Mouse (Mus musculus): ENCODE data around the gene Daam2. TPM values are rescaled to one million over a fixed set of nuclear protein-coding genes. Genes with fewer than 3 reads are reported as not detected.

Gene Daam2
- polyA plus RNA-seq, 1 experiment from 2014 or later, result 5.3 TPM

DNA sequence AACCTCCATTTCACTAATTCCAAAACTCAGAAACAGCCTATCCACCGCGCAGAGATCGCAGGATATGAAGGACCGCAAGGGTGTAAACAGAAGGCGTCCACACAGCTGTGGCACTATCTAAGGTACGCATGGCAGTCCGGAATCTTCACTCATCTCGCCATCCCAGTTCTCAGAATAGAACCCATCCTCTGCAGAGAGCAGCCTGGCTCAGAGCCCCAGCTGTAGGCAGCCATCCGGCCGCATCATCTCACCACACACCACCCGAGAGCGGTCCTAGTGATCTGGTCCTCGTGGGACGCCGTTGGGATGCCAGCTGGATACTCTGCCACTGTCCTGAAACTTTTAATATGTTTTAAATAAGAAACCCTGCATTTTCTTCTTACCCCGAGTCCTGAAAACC is 54.7 kb downstream of the Daam2 start:
- H3K9ac ChIP-seq, result no peak overlapping the region
- H3K4me2 ChIP-seq (replicated peaks), result no peak overlapping the region
- H3K9me3 ChIP-seq (replicated peaks), result no peaks in the 10 kb centered on the region; the same call in 1 of the 2 replicates
- no peak overlapping the region for H3K27ac ChIP-seq
- H3K4me3 ChIP-seq, result no peak overlapping the region
- peaks cover 3% of the 10 kb centered on the region; the same call in 1 of the 2 replicates for H3K4me1 ChIP-seq
- H3K27me3 ChIP-seq, result no peaks in the 10 kb centered on the region
- no peak for ATAC-seq (ENCODE audit: low FRiP score)
- no peaks in the 10 kb centered on the region for H3K36me3 ChIP-seq
- WGBS, result 93% methylated on average over 16 of the region's 16 CpGs

DNA sequence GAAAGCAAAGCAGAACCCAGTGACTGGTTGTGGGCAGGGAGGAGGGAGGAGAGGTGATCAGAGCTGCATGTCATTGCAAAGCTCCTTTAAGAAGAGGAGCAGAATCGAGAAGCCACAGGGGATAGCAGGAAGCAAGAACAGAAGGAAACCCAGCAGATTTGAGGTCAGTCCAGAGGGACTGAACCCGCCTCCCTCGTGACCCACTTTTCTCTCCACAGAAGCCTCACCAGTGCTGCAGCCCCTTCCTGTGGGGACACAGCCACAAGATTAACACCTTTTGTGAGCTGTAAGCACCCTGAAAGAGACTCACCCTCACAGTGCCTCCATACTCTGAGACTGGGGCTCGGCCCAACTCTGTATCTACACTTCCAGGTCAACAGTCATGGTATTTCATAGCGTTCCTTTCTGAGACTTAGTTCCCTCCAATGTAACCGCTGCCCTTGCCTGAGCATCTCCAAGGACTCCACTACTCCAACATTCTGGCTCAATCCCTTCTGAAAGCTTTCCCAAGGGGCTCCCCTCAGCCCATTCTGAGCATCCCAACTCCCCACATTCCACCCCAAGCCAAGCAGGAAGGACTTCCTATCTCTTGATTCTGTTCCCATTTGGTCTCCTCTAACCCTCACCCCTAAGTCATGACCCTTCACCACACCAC is 60.8 kb downstream of the Daam2 start:
- Histone ChIP-seq H3K27ac (no peak overlapping the region), H3K27me3 (no peaks in the 10 kb centered on the region), H3K36me3 (no peaks in the 10 kb centered on the region), H3K9ac (no peak overlapping the region), H3K9me3 (replicated peaks) (no peaks in the 10 kb centered on the region), H3K4me3 (no peak overlapping the region), H3K4me2 (replicated peaks) (no peak overlapping the region), H3K4me1 (no peaks in the 10 kb centered on the region)
- 79% methylated on average over 6 of the region's 6 CpGs for WGBS
- ATAC-seq (ENCODE audit: low FRiP score), result no peak

DNA sequence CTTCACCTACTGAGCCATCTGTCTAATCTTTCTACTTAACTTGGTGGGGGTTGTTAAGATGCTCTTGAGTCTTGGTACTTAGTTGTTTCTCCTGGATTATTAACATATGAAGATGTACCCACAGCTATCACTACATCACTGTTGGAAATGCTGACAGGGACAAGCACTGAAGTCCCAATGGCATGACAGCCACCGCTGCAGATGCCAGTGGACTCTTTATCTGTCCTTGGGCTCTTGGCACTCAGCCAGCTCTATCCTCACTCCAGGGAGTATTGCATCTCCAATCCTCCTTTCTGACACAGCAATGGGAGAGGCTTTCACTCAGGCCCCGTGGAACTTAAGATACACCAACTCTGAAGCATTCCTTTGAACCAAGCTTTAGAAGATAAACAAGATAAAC is 63.9 kb downstream of the Daam2 start:
- 78% methylated on average over 2 of the region's 2 CpGs for WGBS
- no peak for ATAC-seq (ENCODE audit: low FRiP score)
- H3K9me3 ChIP-seq (replicated peaks), result no peaks in the 10 kb centered on the region
- H3K27ac ChIP-seq, result no peak overlapping the region
- no peaks in the 10 kb centered on the region for H3K27me3 ChIP-seq
- no peaks in the 10 kb centered on the region for H3K36me3 ChIP-seq
- no peak overlapping the region for H3K9ac ChIP-seq
- H3K4me1 ChIP-seq, result no peaks in the 10 kb centered on the region
- H3K4me2 ChIP-seq (replicated peaks), result no peak overlapping the region
- no peak overlapping the region for H3K4me3 ChIP-seq

DNA sequence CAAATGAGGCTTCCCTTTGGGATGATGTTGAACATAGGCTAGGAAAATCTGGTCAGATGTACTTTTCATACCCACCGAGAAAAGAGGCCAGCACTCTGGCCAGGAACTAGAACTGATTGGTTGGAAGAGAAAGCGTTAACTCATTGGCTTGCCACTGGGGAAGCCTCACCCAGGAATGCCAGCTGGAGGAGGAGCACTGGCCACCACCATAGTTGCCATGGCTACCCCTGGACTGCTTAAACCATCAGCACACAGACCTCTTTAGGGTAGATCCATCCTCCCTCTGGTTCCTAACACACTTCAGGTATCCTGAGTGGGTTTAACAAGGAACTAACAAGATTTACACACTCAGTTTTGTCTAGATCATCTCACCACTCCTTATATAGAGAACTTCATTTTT is 64.5 kb downstream of the Daam2 start:
- Histone ChIP-seq H3K4me3 (no peak overlapping the region), H3K27me3 (no peaks in the 10 kb centered on the region), H3K4me2 (replicated peaks) (no peak overlapping the region), H3K9me3 (replicated peaks) (no peaks in the 10 kb centered on the region), H3K4me1 (no peaks in the 10 kb centered on the region), H3K9ac (no peak overlapping the region), H3K36me3 (no peaks in the 10 kb centered on the region), H3K27ac (no peak overlapping the region)
- no peak for ATAC-seq (ENCODE audit: low FRiP score)
- WGBS, result 86% methylated on average over 2 of the region's 2 CpGs

DNA sequence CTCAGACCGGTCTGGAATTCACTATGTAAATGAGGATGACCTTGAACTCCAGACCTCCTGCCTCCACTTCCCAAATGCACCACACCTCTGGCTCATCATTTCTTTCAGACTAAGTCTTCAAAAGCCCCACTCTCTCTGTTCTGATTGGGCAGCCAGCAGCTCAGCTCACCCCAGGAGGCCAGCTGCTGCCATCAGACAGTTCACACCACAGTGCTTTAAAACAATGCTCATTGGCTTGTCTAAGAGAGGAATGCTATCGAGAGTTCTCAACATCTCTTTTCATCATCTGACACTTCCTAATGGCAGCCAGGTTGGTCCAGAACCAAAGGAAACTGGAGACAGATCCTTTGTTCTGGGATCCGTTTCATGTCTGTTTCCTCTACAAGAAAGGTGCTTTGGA is 66.0 kb downstream of the Daam2 start:
- Histone ChIP-seq H3K9me3 (replicated peaks) (no peaks in the 10 kb centered on the region), H3K27ac (no peak overlapping the region), H3K4me3 (no peak overlapping the region), H3K9ac (no peak overlapping the region), H3K4me1 (no peaks in the 10 kb centered on the region), H3K27me3 (no peaks in the 10 kb centered on the region), H3K36me3 (no peaks in the 10 kb centered on the region), H3K4me2 (replicated peaks) (no peak overlapping the region)
- no peak for ATAC-seq (ENCODE audit: low FRiP score)
- whole genome bisulfite sequencing, result 57% methylated on average over 3 of the region's 3 CpGs

DNA sequence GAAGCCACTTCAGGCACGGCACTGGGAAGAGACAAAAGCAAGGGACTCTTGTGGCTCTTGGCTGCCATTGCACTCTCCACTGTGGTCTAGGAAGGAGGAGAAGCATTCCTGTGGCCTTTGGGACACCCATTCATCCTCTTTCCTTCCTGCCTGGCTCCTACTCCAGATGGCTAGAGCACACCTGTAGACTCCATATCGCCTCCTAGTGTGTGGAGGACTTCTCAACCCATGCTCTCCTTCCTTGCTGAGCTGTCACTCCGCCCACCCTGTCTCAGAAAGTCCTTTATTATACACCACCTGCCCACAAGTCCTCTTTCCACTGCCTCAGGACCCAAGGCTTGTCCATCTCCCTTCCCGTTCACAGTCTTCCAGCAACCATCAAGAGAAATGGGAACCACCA is 70.9 kb downstream of the Daam2 start:
- WGBS, result 95% methylated on average over 4 of the region's 4 CpGs

DNA sequence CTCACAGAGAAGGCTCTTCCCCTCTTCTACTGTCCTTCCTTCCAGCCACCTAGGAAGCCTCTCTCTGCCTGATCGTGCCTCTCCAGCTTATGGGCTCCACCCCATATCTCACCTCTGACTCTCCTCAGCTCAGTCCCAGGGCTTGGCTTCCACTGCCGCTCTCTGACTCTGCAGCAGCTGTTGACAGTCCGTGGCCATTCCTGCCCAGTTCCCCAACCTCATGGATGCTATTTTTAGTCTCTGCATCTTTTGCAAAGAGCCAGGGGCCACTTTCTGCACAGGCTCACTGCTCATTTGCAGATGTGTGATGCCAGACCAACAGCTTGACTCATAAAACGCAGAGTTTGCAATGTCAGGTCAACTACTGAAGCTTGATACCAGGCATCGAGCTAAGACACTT is 75.0 kb downstream of the Daam2 start:
- no peak overlapping the region for H3K4me3 ChIP-seq
- H3K36me3 ChIP-seq, result 0 out of 2 replicates have a peak, but pooled peaks cover 3% of the 10 kb centered on the region
- H3K9me3 ChIP-seq (replicated peaks), result no peaks in the 10 kb centered on the region
- no peak for ATAC-seq (ENCODE audit: low FRiP score)
- no peak overlapping the region for H3K4me2 ChIP-seq (replicated peaks)
- H3K27ac ChIP-seq, result no peak overlapping the region
- no peaks in the 10 kb centered on the region for H3K4me1 ChIP-seq
- WGBS, result 79% methylated on average over 5 of the region's 5 CpGs
- no peaks in the 10 kb centered on the region for H3K27me3 ChIP-seq
- H3K9ac ChIP-seq, result no peak overlapping the region

More for the DNA sequence above, 70.9 kb downstream of the Daam2 start:
- Histone ChIP-seq H3K9ac (no peak overlapping the region), H3K4me1 (no peaks in the 10 kb centered on the region), H3K9me3 (replicated peaks) (no peaks in the 10 kb centered on the region), H3K4me3 (no peak overlapping the region), H3K27me3 (no peaks in the 10 kb centered on the region), H3K4me2 (replicated peaks) (no peak overlapping the region), H3K36me3 (no peaks in the 10 kb centered on the region), H3K27ac (no peak overlapping the region)
- no peak for ATAC-seq (ENCODE audit: low FRiP score)

DNA sequence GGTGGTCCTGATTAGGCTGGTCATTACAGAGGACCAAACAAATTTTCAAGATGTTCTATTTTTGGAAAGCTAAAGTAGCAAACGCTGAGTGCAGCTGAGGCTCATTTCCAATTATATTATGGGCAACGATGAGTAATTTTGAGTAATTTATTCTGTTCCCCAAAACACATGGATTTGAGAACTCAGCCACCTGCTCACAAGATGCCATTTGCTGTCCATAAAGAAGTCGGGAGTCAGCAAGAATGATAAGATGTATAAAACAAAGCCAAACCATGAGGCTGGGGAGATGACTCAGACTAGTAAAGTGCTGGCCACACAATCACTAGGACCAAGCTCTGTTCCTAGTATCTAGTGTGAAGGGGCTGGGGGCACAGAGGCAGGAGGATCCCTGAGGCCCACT is 79.7 kb downstream of the Daam2 start:
- Histone ChIP-seq H3K9me3 (replicated peaks) (no peaks in the 10 kb centered on the region), H3K36me3 (0 out of 2 replicates have a peak, but pooled peaks cover 5% of the 10 kb centered on the region), H3K9ac (no peak overlapping the region), H3K27me3 (no peaks in the 10 kb centered on the region), H3K27ac (no peak overlapping the region), H3K4me3 (no peak overlapping the region), H3K4me1 (no peaks in the 10 kb centered on the region), H3K4me2 (replicated peaks) (no peak overlapping the region)
- ATAC-seq (ENCODE audit: low FRiP score), result no peak
- WGBS, result 87% methylated on average over 3 of the region's 3 CpGs

DNA sequence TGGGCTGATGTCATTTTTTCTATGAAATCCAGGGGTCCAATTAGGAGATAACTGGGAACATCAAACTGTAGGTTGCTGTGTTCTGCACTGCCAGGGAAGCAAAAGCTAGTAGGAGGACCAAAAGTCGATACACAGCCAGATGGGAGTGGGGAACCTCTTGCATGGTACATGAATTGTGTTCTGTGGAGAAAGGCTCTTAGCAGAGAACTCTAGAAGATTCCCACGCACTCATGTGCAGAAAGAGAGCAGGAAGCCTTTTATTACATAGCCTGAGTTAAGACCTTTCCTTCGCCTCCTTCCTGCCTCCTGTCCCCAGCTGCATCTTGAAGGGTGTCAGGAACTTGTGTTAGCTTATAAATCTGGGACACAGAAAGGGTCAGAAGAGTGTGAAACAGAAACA is 82.3 kb downstream of the Daam2 start:
- Histone ChIP-seq H3K4me3 (no peak overlapping the region), H3K27ac (no peak overlapping the region), H3K36me3 (0 out of 2 replicates have a peak, but pooled peaks cover 8% of the 10 kb centered on the region), H3K9me3 (replicated peaks) (no peaks in the 10 kb centered on the region), H3K4me2 (replicated peaks) (no peak overlapping the region), H3K27me3 (no peaks in the 10 kb centered on the region), H3K4me1 (no peaks in the 10 kb centered on the region), H3K9ac (no peak overlapping the region)
- no peak for ATAC-seq (ENCODE audit: low FRiP score)
- 89% methylated on average over 3 of the region's 3 CpGs for WGBS

DNA sequence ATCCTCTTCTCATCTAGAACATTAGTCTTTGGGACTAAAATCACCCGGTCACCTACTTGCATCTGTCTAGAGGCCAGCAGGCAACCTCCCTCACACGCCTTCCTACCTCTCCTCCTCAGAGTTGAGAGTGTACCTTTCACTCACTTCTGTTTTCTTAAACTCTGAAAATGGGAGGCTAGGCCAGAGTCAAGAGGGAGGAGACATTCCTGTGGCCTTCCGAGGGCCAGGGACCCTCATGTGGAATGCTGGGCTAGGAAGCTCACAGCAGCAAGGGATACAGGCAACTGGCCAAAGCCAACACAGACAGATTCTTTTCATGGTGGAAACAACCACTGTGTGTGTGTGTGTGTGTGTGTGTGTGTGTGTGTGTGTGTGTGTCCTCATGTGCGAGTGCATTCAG is 86.8 kb downstream of the Daam2 start:
- H3K4me1 ChIP-seq, result peaks cover 5% of the 10 kb centered on the region; the same call in 1 of the 2 replicates
- no peak overlapping the region for H3K9ac ChIP-seq
- ATAC-seq (ENCODE audit: low FRiP score), result no peak
- 0 out of 2 replicates have a peak, but pooled peaks cover 5% of the 10 kb centered on the region for H3K36me3 ChIP-seq
- H3K4me3 ChIP-seq, result no peak overlapping the region
- H3K27me3 ChIP-seq, result no peaks in the 10 kb centered on the region
- H3K27ac ChIP-seq, result no peak overlapping the region
- no peaks in the 10 kb centered on the region for H3K9me3 ChIP-seq (replicated peaks)
- 73% methylated on average over 3 of the region's 4 CpGs for WGBS
- H3K4me2 ChIP-seq (replicated peaks), result no peak overlapping the region

DNA sequence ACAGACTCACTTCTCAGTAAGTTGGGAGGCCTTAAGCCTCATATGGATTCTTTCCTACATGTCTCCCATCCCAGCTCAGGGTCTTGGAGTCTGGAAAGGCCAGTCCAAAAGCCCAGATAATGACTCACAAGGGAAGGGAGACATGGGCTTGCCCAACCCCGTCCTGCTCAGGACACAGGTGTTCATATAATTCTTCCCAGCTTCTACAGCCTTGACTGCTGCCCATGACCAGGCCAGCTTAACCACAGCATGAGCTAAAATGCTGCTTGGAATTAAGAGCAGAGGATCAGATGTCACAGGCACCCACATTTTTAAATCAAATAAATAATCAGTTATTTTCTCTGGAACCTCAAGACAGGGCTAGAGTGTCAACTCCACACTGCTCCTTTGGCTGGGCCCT is 89.0 kb downstream of the Daam2 start:
- Histone ChIP-seq H3K9me3 (replicated peaks) (no peaks in the 10 kb centered on the region; the same call in 1 of the 2 replicates), H3K4me1 (peaks cover 6% of the 10 kb centered on the region; the same call in 1 of the 2 replicates), H3K36me3 (0 out of 2 replicates have a peak, but pooled peaks cover 3% of the 10 kb centered on the region), H3K27ac (no peak overlapping the region), H3K27me3 (no peaks in the 10 kb centered on the region), H3K4me3 (no peak overlapping the region), H3K9ac (no peak overlapping the region), H3K4me2 (replicated peaks) (no peak overlapping the region)
- no peak for ATAC-seq (ENCODE audit: low FRiP score)
- 80% methylated on average over 1 of the region's 1 CpGs for WGBS

DNA sequence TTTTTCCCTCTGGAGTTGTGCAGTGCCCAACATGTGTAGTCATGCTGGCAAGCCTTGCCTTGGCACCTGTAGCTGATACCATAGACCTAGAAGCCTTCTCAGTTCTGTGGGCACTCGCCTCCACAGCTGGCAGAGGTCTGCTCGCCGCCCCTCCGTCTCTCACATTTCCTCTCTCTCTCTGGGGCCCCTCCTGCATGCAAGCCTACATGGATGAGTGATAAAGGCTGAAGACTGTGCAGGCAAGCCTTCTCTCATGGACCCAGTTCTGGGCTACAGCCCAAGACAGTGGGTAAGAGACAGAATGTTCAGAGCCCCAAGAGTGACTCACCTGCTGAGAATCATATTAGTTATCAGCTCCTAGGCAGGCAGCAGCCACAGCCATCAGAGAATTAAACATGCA is 90.1 kb downstream of the Daam2 start:
- Histone ChIP-seq H3K9ac (no peak overlapping the region), H3K36me3 (no peaks in the 10 kb centered on the region), H3K27me3 (no peaks in the 10 kb centered on the region), H3K4me1 (peaks cover 6% of the 10 kb centered on the region; the same call in 1 of the 2 replicates), H3K4me2 (replicated peaks) (no peak overlapping the region), H3K9me3 (replicated peaks) (no peaks in the 10 kb centered on the region; the same call in 1 of the 2 replicates), H3K4me3 (no peak overlapping the region), H3K27ac (no peak overlapping the region)
- 83% methylated on average over 4 of the region's 4 CpGs for WGBS
- ATAC-seq (ENCODE audit: low FRiP score), result no peak

DNA sequence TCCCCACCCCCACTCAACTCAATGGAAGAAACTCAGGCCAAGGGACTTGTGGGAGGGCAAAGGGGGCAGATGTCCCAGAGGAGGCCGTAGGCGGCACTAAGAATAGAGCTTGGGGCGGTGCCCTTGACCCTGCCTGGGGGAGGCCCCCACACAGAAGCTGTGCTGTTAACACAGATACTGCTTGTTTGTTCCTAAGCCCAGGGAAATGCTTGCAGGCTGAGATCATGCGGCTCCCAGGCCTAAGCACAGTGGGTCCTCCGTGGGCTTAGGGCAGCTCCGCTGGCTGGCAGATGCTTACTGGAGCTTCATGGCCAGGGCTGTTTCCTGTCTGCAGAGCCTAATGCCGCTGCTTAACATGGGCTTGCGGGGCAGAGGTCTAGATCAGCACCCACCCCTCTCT is 91.5 kb downstream of the Daam2 start:
- 53% methylated on average over 8 of the region's 8 CpGs for WGBS
- no peak overlapping the region for H3K27ac ChIP-seq
- no peak overlapping the region for H3K4me3 ChIP-seq
- H3K36me3 ChIP-seq, result no peaks in the 10 kb centered on the region
- H3K27me3 ChIP-seq, result no peaks in the 10 kb centered on the region
- ATAC-seq (ENCODE audit: low FRiP score), result peak; percentile 33; the same call in 1 of the 2 replicates
- H3K4me2 ChIP-seq (replicated peaks), result no peak overlapping the region
- H3K4me1 ChIP-seq, result peaks cover 6% of the 10 kb centered on the region; the same call in 1 of the 2 replicates
- H3K9me3 ChIP-seq (replicated peaks), result no peaks in the 10 kb centered on the region; the same call in 1 of the 2 replicates
- H3K9ac ChIP-seq, result no peak overlapping the region
